Mouse (Mus musculus): ENCODE data around the gene Chrnb2. TPM values are rescaled to one million over a fixed set of nuclear protein-coding genes. Genes with fewer than 3 reads are reported as not detected.

The Chrnb2 gene
- polyA plus RNA-seq, 1 experiment from 2014 or later = 0.27 TPM

DNA sequence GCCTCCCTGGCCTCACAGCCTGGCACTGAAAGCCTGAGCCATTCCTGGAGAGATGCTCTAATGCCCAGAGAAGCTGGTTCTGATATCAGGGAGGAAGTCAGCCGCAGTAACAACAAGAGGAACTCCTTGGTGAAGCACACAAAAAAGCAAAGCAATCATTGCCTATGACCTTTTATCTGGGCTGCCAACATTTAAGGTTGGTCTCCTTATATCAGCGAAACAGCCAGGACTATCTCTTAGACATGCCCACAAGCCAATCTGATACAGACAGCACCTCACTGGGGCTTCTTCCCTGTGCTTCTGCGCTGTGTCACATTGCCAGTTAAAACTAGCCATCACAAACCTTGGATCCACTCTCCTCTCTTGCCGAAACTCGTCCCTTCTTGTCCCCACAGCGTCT lies 25.9 kb downstream of the Chrnb2 start:
- ATAC-seq (replicated peaks; ENCODE audit: insufficient number of reproducible peaks, low FRiP score, low TSS enrichment) = no peak
- WGBS (ENCODE audit: insufficient replicate concordance) = 95% methylated on average over 6 of the region's 6 CpGs

DNA sequence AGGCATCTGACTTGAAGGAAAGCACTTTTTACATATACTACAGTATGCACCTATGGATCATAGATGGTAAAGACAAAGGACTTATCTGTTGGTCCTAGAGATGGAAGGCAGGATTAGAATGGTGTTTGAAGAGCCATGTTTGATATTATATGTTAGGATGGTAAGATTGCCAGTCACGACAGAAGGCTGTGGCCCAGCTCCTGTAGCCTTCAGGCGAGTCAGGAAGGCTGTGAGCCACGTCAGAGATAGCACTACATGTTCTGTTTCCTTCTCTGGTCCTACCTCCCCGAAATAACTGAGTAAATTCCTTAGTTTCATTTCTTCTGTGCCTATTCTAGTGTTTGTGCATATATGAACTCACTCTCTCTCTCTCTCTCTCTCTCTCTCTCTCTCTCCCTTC lies 32.3 kb downstream of the Chrnb2 start:
- Histone ChIP-seq H3K9ac (ENCODE audit: low read depth, low read length) (no peak overlapping the region), H3K4me3 (ENCODE audit: low read depth, low read length) (no peak overlapping the region), H3K27me3 (ENCODE audit: control insufficient read depth, insufficient read depth, low read length) (no peaks in the 10 kb centered on the region), H3K27ac (ENCODE audit: low read depth, low read length) (no peak overlapping the region), H3K36me3 (ENCODE audit: control insufficient read depth, insufficient read depth, low read length) (no peaks in the 10 kb centered on the region), H3K4me2 (no peak overlapping the region), H3K9me3 (replicated peaks; ENCODE audit: control insufficient read depth, low read length) (no peaks in the 10 kb centered on the region), H3K4me1 (ENCODE audit: control insufficient read depth, insufficient read depth, low read length) (peaks cover 12% of the 10 kb centered on the region)
- no peak for ATAC-seq (replicated peaks; ENCODE audit: insufficient number of reproducible peaks, low FRiP score, low TSS enrichment)
- 81% methylated on average over 4 of the region's 4 CpGs for WGBS (ENCODE audit: insufficient replicate concordance)

More for the DNA sequence above, 25.9 kb downstream of the Chrnb2 start:
- no peaks in the 10 kb centered on the region for H3K9me3 ChIP-seq (replicated peaks; ENCODE audit: control insufficient read depth, low read length)
- no peak overlapping the region for H3K27ac ChIP-seq (ENCODE audit: low read depth, low read length)
- no peaks in the 10 kb centered on the region for H3K4me1 ChIP-seq (ENCODE audit: control insufficient read depth, insufficient read depth, low read length)
- no peaks in the 10 kb centered on the region for H3K27me3 ChIP-seq (ENCODE audit: control insufficient read depth, insufficient read depth, low read length)
- H3K36me3 ChIP-seq (ENCODE audit: control insufficient read depth, insufficient read depth, low read length) = peaks cover 11% of the 10 kb centered on the region; the same call in 1 of the 2 replicates
- H3K4me2 ChIP-seq = no peak overlapping the region
- no peak overlapping the region for H3K9ac ChIP-seq (ENCODE audit: low read depth, low read length)
- H3K4me3 ChIP-seq (ENCODE audit: low read depth, low read length) = no peak overlapping the region

GRCm38 (mm10) chr3:89730350-89731331 lies 33.8 kb downstream of the Chrnb2 start:
- peaks cover 16% of the 10 kb centered on the region for H3K4me1 ChIP-seq (ENCODE audit: control insufficient read depth, insufficient read depth, low read length)
- H3K27me3 ChIP-seq (ENCODE audit: control insufficient read depth, insufficient read depth, low read length) = no peaks in the 10 kb centered on the region
- H3K9me3 ChIP-seq (replicated peaks; ENCODE audit: control insufficient read depth, low read length) = no peaks in the 10 kb centered on the region
- H3K9ac ChIP-seq (ENCODE audit: low read depth, low read length) = peak overlapping the region; percentile 81
- WGBS (ENCODE audit: insufficient replicate concordance) = 3% methylated on average over 32 of the region's 32 CpGs
- H3K4me3 ChIP-seq (ENCODE audit: low read depth, low read length) = peak overlapping the region; percentile 79
- peak; percentile 90 for ATAC-seq (replicated peaks; ENCODE audit: insufficient number of reproducible peaks, low FRiP score, low TSS enrichment)
- no peaks in the 10 kb centered on the region for H3K36me3 ChIP-seq (ENCODE audit: control insufficient read depth, insufficient read depth, low read length)
- H3K27ac ChIP-seq (ENCODE audit: low read depth, low read length) = peak overlapping the region; percentile 57
- H3K4me2 ChIP-seq = peak overlapping the region; percentile 93

DNA sequence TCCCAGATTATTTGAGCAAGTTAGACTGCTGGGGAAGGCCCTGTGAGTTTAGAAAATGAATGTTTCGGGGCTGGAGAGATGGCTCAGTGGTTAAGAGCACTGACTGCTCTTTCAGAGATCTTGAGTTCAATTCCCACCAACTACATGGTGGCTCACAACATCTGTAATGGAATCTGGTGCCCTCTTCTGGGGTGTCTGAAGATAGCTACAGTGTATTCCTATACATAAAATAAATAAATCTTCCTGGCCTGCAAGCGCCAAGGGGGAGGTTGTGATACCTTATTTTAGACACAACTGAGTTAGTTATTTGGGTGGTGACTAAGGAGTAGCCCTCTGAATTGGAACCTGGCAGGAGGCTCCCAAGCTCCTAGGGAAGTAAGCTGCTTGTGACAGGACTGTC lies 35.6 kb downstream of the Chrnb2 start:
- Histone ChIP-seq H3K27me3 (ENCODE audit: control insufficient read depth, insufficient read depth, low read length) (no peaks in the 10 kb centered on the region), H3K9ac (ENCODE audit: low read depth, low read length) (no peak overlapping the region), H3K4me1 (ENCODE audit: control insufficient read depth, insufficient read depth, low read length) (peaks cover 16% of the 10 kb centered on the region), H3K27ac (ENCODE audit: low read depth, low read length) (no peak overlapping the region), H3K36me3 (ENCODE audit: control insufficient read depth, insufficient read depth, low read length) (no peaks in the 10 kb centered on the region), H3K9me3 (replicated peaks; ENCODE audit: control insufficient read depth, low read length) (no peaks in the 10 kb centered on the region), H3K4me3 (ENCODE audit: low read depth, low read length) (no peak overlapping the region), H3K4me2 (no peak overlapping the region)
- no peak for ATAC-seq (replicated peaks; ENCODE audit: insufficient number of reproducible peaks, low FRiP score, low TSS enrichment)
- 63% methylated on average over 2 of the region's 2 CpGs for WGBS (ENCODE audit: insufficient replicate concordance)

GRCm38 (mm10) chr3:89727028-89727427 lies 37.4 kb downstream of the Chrnb2 start:
- 0 out of 2 replicates have a peak, but pooled peaks have one; percentile 53 for ATAC-seq (replicated peaks; ENCODE audit: insufficient number of reproducible peaks, low FRiP score, low TSS enrichment)
- Histone ChIP-seq H3K9ac (ENCODE audit: low read depth, low read length) (no peak overlapping the region), H3K4me3 (ENCODE audit: low read depth, low read length) (no peak overlapping the region), H3K4me1 (ENCODE audit: control insufficient read depth, insufficient read depth, low read length) (peaks cover 16% of the 10 kb centered on the region), H3K27ac (ENCODE audit: low read depth, low read length) (no peak overlapping the region), H3K27me3 (ENCODE audit: control insufficient read depth, insufficient read depth, low read length) (no peaks in the 10 kb centered on the region), H3K4me2 (no peak overlapping the region), H3K9me3 (replicated peaks; ENCODE audit: control insufficient read depth, low read length) (no peaks in the 10 kb centered on the region), H3K36me3 (ENCODE audit: control insufficient read depth, insufficient read depth, low read length) (no peaks in the 10 kb centered on the region)
- 12% methylated on average over 4 of the region's 4 CpGs for WGBS (ENCODE audit: insufficient replicate concordance)

DNA sequence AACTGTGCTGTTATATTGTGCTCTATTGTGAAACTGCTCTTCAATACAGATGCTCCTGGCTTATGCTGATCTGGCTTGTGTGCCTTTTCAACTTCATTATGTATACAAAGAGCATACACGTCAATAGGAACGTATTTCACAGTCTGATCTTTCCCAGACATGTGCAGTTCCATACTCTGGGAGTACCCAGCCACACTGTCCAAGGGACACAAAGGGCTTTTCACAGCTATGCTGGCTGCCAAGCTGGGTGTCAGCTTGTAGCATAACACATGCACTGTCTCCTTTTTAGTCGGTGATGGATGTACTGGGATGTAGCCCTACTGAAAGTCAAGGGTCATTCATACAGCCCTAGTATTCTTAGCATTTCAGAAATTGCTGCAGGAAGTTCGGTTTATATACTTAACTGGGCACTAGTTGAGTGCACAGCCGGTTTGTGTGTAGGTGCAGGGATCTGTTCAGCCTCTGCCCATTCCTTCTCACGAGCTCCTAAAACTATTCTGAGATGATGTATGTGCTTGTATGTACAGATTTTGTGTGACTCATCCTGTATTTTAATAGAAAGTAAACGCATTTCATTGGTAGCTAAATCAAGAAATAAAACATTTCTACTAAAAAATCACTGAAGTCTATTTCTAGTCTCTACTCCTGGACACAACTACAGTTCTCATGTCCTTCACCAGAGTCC lies 40.9 kb downstream of the Chrnb2 start:
- WGBS (ENCODE audit: insufficient replicate concordance) = 74% methylated on average over 7 of the region's 7 CpGs
- Histone ChIP-seq H3K4me2 (no peak overlapping the region), H3K4me1 (ENCODE audit: control insufficient read depth, insufficient read depth, low read length) (peaks cover 4% of the 10 kb centered on the region), H3K9ac (ENCODE audit: low read depth, low read length) (no peak overlapping the region), H3K27me3 (ENCODE audit: control insufficient read depth, insufficient read depth, low read length) (no peaks in the 10 kb centered on the region), H3K4me3 (ENCODE audit: low read depth, low read length) (no peak overlapping the region), H3K36me3 (ENCODE audit: control insufficient read depth, insufficient read depth, low read length) (no peaks in the 10 kb centered on the region), H3K9me3 (replicated peaks; ENCODE audit: control insufficient read depth, low read length) (no peaks in the 10 kb centered on the region), H3K27ac (ENCODE audit: low read depth, low read length) (no peak overlapping the region)
- no peak for ATAC-seq (replicated peaks; ENCODE audit: insufficient number of reproducible peaks, low FRiP score, low TSS enrichment)

GRCm38 (mm10) chr3:89722032-89722431 lies 42.4 kb downstream of the Chrnb2 start:
- H3K4me1 ChIP-seq (ENCODE audit: control insufficient read depth, insufficient read depth, low read length) = peaks cover 7% of the 10 kb centered on the region
- H3K9me3 ChIP-seq (replicated peaks; ENCODE audit: control insufficient read depth, low read length) = no peaks in the 10 kb centered on the region
- no peak overlapping the region for H3K27ac ChIP-seq (ENCODE audit: low read depth, low read length)
- H3K4me3 ChIP-seq (ENCODE audit: low read depth, low read length) = no peak overlapping the region
- no peaks in the 10 kb centered on the region for H3K27me3 ChIP-seq (ENCODE audit: control insufficient read depth, insufficient read depth, low read length)
- no peak overlapping the region for H3K9ac ChIP-seq (ENCODE audit: low read depth, low read length)
- no peak overlapping the region for H3K4me2 ChIP-seq
- no peaks in the 10 kb centered on the region for H3K36me3 ChIP-seq (ENCODE audit: control insufficient read depth, insufficient read depth, low read length)
- no peak for ATAC-seq (replicated peaks; ENCODE audit: insufficient number of reproducible peaks, low FRiP score, low TSS enrichment)

DNA sequence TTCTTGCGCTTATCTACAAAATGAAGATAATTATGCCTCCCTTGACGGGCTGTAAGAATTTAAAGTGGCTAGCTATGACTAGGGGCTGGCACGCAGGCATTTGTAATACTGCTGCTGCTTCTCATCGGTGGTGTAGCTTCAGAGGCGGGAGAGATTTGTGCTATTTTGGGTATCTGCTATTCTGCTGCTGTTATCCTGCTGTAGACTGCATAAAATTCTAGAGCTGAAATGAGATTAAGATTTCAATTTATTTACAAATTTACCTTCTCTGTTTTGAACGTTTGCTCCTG lies 48.5 kb downstream of the Chrnb2 start:
- Histone ChIP-seq H3K9ac (ENCODE audit: low read depth, low read length) (peak overlapping the region; percentile 87), H3K36me3 (ENCODE audit: control insufficient read depth, insufficient read depth, low read length) (no peaks in the 10 kb centered on the region), H3K9me3 (replicated peaks; ENCODE audit: control insufficient read depth, low read length) (no peaks in the 10 kb centered on the region), H3K4me1 (ENCODE audit: control insufficient read depth, insufficient read depth, low read length) (peaks cover 11% of the 10 kb centered on the region), H3K27ac (ENCODE audit: low read depth, low read length) (peak overlapping the region; percentile 71; the same call in 1 of the 2 replicates), H3K4me3 (ENCODE audit: low read depth, low read length) (peak overlapping the region; percentile 97), H3K27me3 (ENCODE audit: control insufficient read depth, insufficient read depth, low read length) (no peaks in the 10 kb centered on the region), H3K4me2 (peak overlapping the region; percentile 97)
- no peak for ATAC-seq (replicated peaks; ENCODE audit: insufficient number of reproducible peaks, low FRiP score, low TSS enrichment)
- WGBS (ENCODE audit: insufficient replicate concordance) = 24% methylated on average over 6 of the region's 6 CpGs
